In genomic region chr1:164009235-164009634, GRCm38 (mm10) we compare ENCODE assay signal across 10 mouse cellular contexts. TPM values are rescaled to one million over a fixed set of nuclear protein-coding genes. Genes with fewer than 3 reads are reported as not detected.
DNase-seq lines count a peak whose midpoint lies in the region; ATAC-seq and TF ChIP-seq lines count a peak whose summit lies in the region.
"Had no signal": no experiment of that assay in that cellular context is flagged by ENCODE, and none has a peak within 500 bp of the region (broad histone marks: within the 10 kb centered on the region; RNA-seq: fewer than 3 reads in every experiment).

No protein-coding gene starts in this region.

- H3K27me3 ChIP-seq in hindbrain, postnatal 0 days (ENCODE audit: insufficient read depth, low read length) = no peaks in the 10 kb centered on the region
- no peaks in the 10 kb centered on the region for H3K27me3 ChIP-seq in hindbrain, embryonic 13.5 days
- H3K27me3 ChIP-seq: embryonic facial prominence, embryonic 12.5 days had no signal

- no peaks in the 10 kb centered on the region for H3K36me3 ChIP-seq in hindbrain, postnatal 0 days (ENCODE audit: insufficient read depth, low read length)
- H3K36me3 ChIP-seq in hindbrain, embryonic 13.5 days = no peaks in the 10 kb centered on the region
- H3K36me3 ChIP-seq: embryonic facial prominence, embryonic 12.5 days had no signal

- peak; percentile 74 for TF ChIP-seq CTCF in hindbrain, postnatal 0 days (IDR thresholded peaks at IDR 0.05; ENCODE audit: low read depth)

- intact Hi-C loops in left cerebral cortex, postnatal 36 days (cut with DNase I) = no loop called here

- no peak for ATAC-seq in hindbrain, postnatal 0 days
- no peak for ATAC-seq in hindbrain, embryonic 13.5 days (ENCODE audit: low FRiP score)
- 0 out of 2 replicates have a peak, but pooled peaks have one; percentile 49 for ATAC-seq in monocyte, adult 5-6 weeks (replicated peaks; ENCODE audit: insufficient number of reproducible peaks, low FRiP score, low TSS enrichment, poor library complexity, severe bottlenecking)

- no peak overlapping the region for H3K4me3 ChIP-seq in hindbrain, postnatal 0 days (ENCODE audit: low read length)
- H3K4me3 ChIP-seq in hindbrain, embryonic 13.5 days = no peak overlapping the region
- H3K4me3 ChIP-seq: embryonic facial prominence, embryonic 12.5 days had no signal

- H3K9ac ChIP-seq in hindbrain, postnatal 0 days (replicated peaks; ENCODE audit: low read length) = no peak overlapping the region
- H3K9ac ChIP-seq in hindbrain, embryonic 13.5 days = no peak overlapping the region
- H3K9ac ChIP-seq: embryonic facial prominence, embryonic 12.5 days had no signal

- no peaks in the 10 kb centered on the region for H3K9me3 ChIP-seq in hindbrain, postnatal 0 days (ENCODE audit: low read length)
- no peaks in the 10 kb centered on the region for H3K9me3 ChIP-seq in hindbrain, embryonic 13.5 days
- H3K9me3 ChIP-seq: embryonic facial prominence, embryonic 12.5 days had no signal

- H3K27ac ChIP-seq in hindbrain, postnatal 0 days = no peak overlapping the region
- no peak overlapping the region for H3K27ac ChIP-seq in hindbrain, embryonic 13.5 days
- H3K27ac ChIP-seq: embryonic facial prominence, embryonic 12.5 days had no signal

- no peaks in the 10 kb centered on the region for H3K4me1 ChIP-seq in hindbrain, postnatal 0 days (ENCODE audit: insufficient read depth, low read length)
- H3K4me1 ChIP-seq in hindbrain, embryonic 13.5 days (replicated peaks) = no peaks in the 10 kb centered on the region
- H3K4me1 ChIP-seq: embryonic facial prominence, embryonic 12.5 days had no signal

- DNase-seq in hindbrain, postnatal 0 days (ENCODE audit: low spot score) = peak; percentile 32
- DNase-seq in urinary bladder, postnatal 25 days (ENCODE audit: low spot score) = peak; percentile 42
- no peak for DNase-seq in urinary bladder, adult 2 months (ENCODE audit: low spot score)
- peak; percentile 11 for DNase-seq in embryo, embryonic 11.5 days (ENCODE audit: low read depth, low spot score)
- DNase-seq in urinary bladder, postnatal 36 days (ENCODE audit: low spot score in 2 of 2) = no peak
- no peak for DNase-seq in left cerebral cortex, postnatal 36 days (ENCODE audit: low spot score in 2 of 2)

- WGBS in hindbrain, postnatal 0 days = 39% methylated on average over 2 of the region's 2 CpGs
- 41% methylated on average over 2 of the region's 2 CpGs for WGBS in hindbrain, embryonic 13.5 days

- no peak overlapping the region for H3K4me2 ChIP-seq in hindbrain, postnatal 0 days (ENCODE audit: low read depth, low read length)
- no peak overlapping the region for H3K4me2 ChIP-seq in hindbrain, embryonic 13.5 days
- H3K4me2 ChIP-seq: embryonic facial prominence, embryonic 12.5 days had no signal

RNA-seq across cellular contexts. Expression of gene Mettl18, which starts 14.5 kb away (rescaled TPM):
- total RNA-seq in hindbrain, postnatal 0 days (2014; rRNA removed) = 2.2 and 2.9 TPM in 2 replicates
- polyA plus RNA-seq in hindbrain, postnatal 0 days (2015; fragmentation: Nextera tagmentation; extraction: Ambion mirVana) = 6.3 and 6.9 TPM in 2 replicates
- polyA plus RNA-seq in hindbrain, embryonic 13.5 days (2015; fragmentation: Nextera tagmentation; extraction: Ambion mirVana) = 7.3 and 8.5 TPM in 2 replicates
- polyA plus RNA-seq in urinary bladder, adult 2 months (2012; rRNA removed) = 5.5 and 5.9 TPM in 2 replicates
- 8.2 to 12.2 TPM (median 11.6 TPM) in 3 replicates for total RNA-seq in monocyte, adult 5-6 weeks (2017)
- 1 to 10 TPM; 5.0 to 5.3 TPM for total RNA-seq in left cerebral cortex, postnatal 36 days (2021)

RNA-seq across cellular contexts. Expression of gene BC055324, which starts 14.6 kb away (rescaled TPM):
- total RNA-seq in hindbrain, postnatal 0 days (2014; rRNA removed) = 6.5 and 6.8 TPM in 2 replicates
- 2.2 and 2.7 TPM in 2 replicates for polyA plus RNA-seq in hindbrain, postnatal 0 days (2015; fragmentation: Nextera tagmentation; extraction: Ambion mirVana)
- 7.8 and 8.4 TPM in 2 replicates for polyA plus RNA-seq in hindbrain, embryonic 13.5 days (2015; fragmentation: Nextera tagmentation; extraction: Ambion mirVana)
- polyA plus RNA-seq in urinary bladder, adult 2 months (2012; rRNA removed) = 1.1 and 1.6 TPM in 2 replicates
- 0.96 to 6.6 TPM (median 1.8 TPM) in 3 replicates for total RNA-seq in monocyte, adult 5-6 weeks (2017)
- 1 to 10 TPM in 1 of 2 experiments, under 1 TPM in 1; 0.96 to 1.2 TPM for total RNA-seq in left cerebral cortex, postnatal 36 days (2021)

RNA-seq across cellular contexts. Expression of gene Sele, which starts 38.8 kb away (rescaled TPM):
- total RNA-seq in hindbrain, postnatal 0 days (2014; rRNA removed) = not detected in 2 replicates
- polyA plus RNA-seq in hindbrain, postnatal 0 days (2015; fragmentation: Nextera tagmentation; extraction: Ambion mirVana) = not detected in 2 replicates
- polyA plus RNA-seq in hindbrain, embryonic 13.5 days (2015; fragmentation: Nextera tagmentation; extraction: Ambion mirVana) = not detected in 2 replicates
- 13.6 and 18.0 TPM in 2 replicates for polyA plus RNA-seq in urinary bladder, adult 2 months (2012; rRNA removed)
- 0.57 to 0.85 TPM in 2 of 3 replicates, not detected in the other for total RNA-seq in monocyte, adult 5-6 weeks (2017)
- total RNA-seq in left cerebral cortex, postnatal 36 days (2021) = under 1 TPM in 1 of 2 experiments, not detected in 1; 0.10 TPM
- total RNA-seq: left cerebral cortex, postnatal 25 days had no signal
- polyA plus RNA-seq: embryonic facial prominence, embryonic 12.5 days had no signal

RNA-seq across cellular contexts. Expression of gene Sell, which starts 52.5 kb away (rescaled TPM):
- total RNA-seq in hindbrain, postnatal 0 days (2014; rRNA removed) = 0.05 and 0.58 TPM in 2 replicates
- 0.13 TPM in 1 of 2 replicates, not detected in the other for polyA plus RNA-seq in hindbrain, postnatal 0 days (2015; fragmentation: Nextera tagmentation; extraction: Ambion mirVana)
- polyA plus RNA-seq in hindbrain, embryonic 13.5 days (2015; fragmentation: Nextera tagmentation; extraction: Ambion mirVana) = 0.09 and 0.17 TPM in 2 replicates
- polyA plus RNA-seq in urinary bladder, adult 2 months (2012; rRNA removed) = 1.2 and 1.9 TPM in 2 replicates
- total RNA-seq in monocyte, adult 5-6 weeks (2017) = 238 to 507 TPM (median 268 TPM) in 3 replicates
- not detected for total RNA-seq in left cerebral cortex, postnatal 36 days (2021)

Comparison
In these comparisons a context has a peak if more than half of its experiments do, and no peak if none do; other contexts are left out.
1. DNase-seq: peak in hindbrain, postnatal 0 days (single experiment), urinary bladder, postnatal 25 days (single experiment) and embryo, embryonic 11.5 days (single experiment); none in urinary bladder, adult 2 months (single experiment), urinary bladder, postnatal 36 days (0 of 2) and left cerebral cortex, postnatal 36 days (0 of 2).